ENCODE assay signal across 9 mouse cellular contexts in the genomic region with DNA sequence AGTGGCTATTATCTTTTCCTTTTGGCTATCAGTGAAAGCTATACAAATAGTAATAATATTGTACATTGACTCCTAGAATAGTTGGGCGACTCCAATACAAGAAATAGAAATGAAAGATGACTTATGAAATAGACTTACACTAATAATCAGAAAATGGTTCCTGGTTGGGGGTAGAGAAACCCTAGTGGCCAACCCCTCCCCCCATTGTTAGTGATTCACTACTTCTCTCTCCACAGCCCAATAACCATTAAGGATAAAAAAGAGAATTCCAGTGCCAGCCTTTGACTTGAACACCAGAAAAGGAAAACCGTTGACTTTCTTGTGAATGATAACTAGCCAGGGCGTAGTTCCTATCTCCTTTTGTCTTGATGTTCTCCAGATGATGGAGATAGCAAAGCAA. TPM values are rescaled to one million over a fixed set of nuclear protein-coding genes. Genes with fewer than 3 reads are reported as not detected.
DNase-seq lines count a peak whose midpoint lies in the region; ATAC-seq and TF ChIP-seq lines count a peak whose summit lies in the region.
"Had no signal": no experiment of that assay in that cellular context is flagged by ENCODE, and none has a peak within 500 bp of the region (broad histone marks: within the 10 kb centered on the region; RNA-seq: fewer than 3 reads in every experiment).

No protein-coding gene starts in this region.

- no peak overlapping the region for H3K27ac ChIP-seq in heart, embryonic 13.5 days (replicated peaks)
- no peak overlapping the region for H3K27ac ChIP-seq in hindbrain, embryonic 11.5 days (ENCODE audit: low read depth, low read length)
- H3K27ac ChIP-seq in midbrain, embryonic 11.5 days (ENCODE audit: low read depth, low read length): no peak overlapping the region

- 63% methylated on average over 3 of the region's 3 CpGs for WGBS in heart, embryonic 13.5 days
- 57% methylated on average over 3 of the region's 3 CpGs for whole genome bisulfite sequencing in hindbrain, embryonic 11.5 days
- WGBS in midbrain, embryonic 11.5 days: 72% methylated on average over 3 of the region's 3 CpGs

- H3K9ac ChIP-seq in heart, embryonic 13.5 days: peak overlapping the region; percentile 100
- H3K9ac ChIP-seq in hindbrain, embryonic 11.5 days (ENCODE audit: low read depth, low read length): no peak overlapping the region; the same call in 1 of the 2 replicates
- no peak overlapping the region for H3K9ac ChIP-seq in midbrain, embryonic 11.5 days (ENCODE audit: low read length)

- peaks cover 3% of the 10 kb centered on the region; the same call in 1 of the 2 replicates for H3K36me3 ChIP-seq in heart, embryonic 13.5 days
- peaks cover 7% of the 10 kb centered on the region for H3K36me3 ChIP-seq in G1E (replicated peaks)
- no peaks in the 10 kb centered on the region for H3K36me3 ChIP-seq in hindbrain, embryonic 11.5 days (ENCODE audit: control insufficient read depth, insufficient read depth, low read length)
- no peaks in the 10 kb centered on the region for H3K36me3 ChIP-seq in midbrain, embryonic 11.5 days (ENCODE audit: control insufficient read depth, insufficient read depth, low read length)

- peak overlapping the region; percentile 83 for H3K4me2 ChIP-seq in heart, embryonic 13.5 days
- H3K4me2 ChIP-seq in hindbrain, embryonic 11.5 days (replicated peaks; ENCODE audit: low read depth, low read length): peak overlapping the region; percentile 58
- H3K4me2 ChIP-seq in midbrain, embryonic 11.5 days: peak overlapping the region; percentile 42

- H3K27me3 ChIP-seq in heart, embryonic 13.5 days (replicated peaks): no peaks in the 10 kb centered on the region
- no peaks in the 10 kb centered on the region for H3K27me3 ChIP-seq in G1E (ENCODE audit: insufficient read depth, low read length)
- H3K27me3 ChIP-seq in hindbrain, embryonic 11.5 days (ENCODE audit: control insufficient read depth, insufficient read depth, low read length): no peaks in the 10 kb centered on the region
- no peaks in the 10 kb centered on the region for H3K27me3 ChIP-seq in midbrain, embryonic 11.5 days (ENCODE audit: control insufficient read depth, insufficient read depth, low read length)
- H3K27me3 ChIP-seq: Patski had no signal

- peaks cover 50% of the 10 kb centered on the region for H3K4me1 ChIP-seq in heart, embryonic 13.5 days
- H3K4me1 ChIP-seq in G1E (ENCODE audit: insufficient read depth, low read depth, low read length): peaks cover 42% of the 10 kb centered on the region
- H3K4me1 ChIP-seq in hindbrain, embryonic 11.5 days (replicated peaks; ENCODE audit: control insufficient read depth, insufficient read depth, low read length): peaks cover 3% of the 10 kb centered on the region
- H3K4me1 ChIP-seq in midbrain, embryonic 11.5 days (ENCODE audit: control insufficient read depth, insufficient read depth, low read length): peaks cover 22% of the 10 kb centered on the region

- no peak for DNase-seq in heart, adult 8-10 months (ENCODE audit: low spot score)
- DNase-seq in G1E (ENCODE audit: low spot score): no peak
- DNase-seq in hindbrain, embryonic 11.5 days (ENCODE audit: low spot score): no peak
- no peak for DNase-seq in midbrain, embryonic 11.5 days (ENCODE audit: low spot score, missing footprints)
- DNase-seq in urinary bladder, postnatal 14 days (ENCODE audit: low spot score): no peak
- DNase-seq in left cerebral cortex, postnatal 25 days (ENCODE audit: low spot score in 2 of 2): no peak
- DNase-seq in retina, postnatal 1 day: no peak

- intact Hi-C loops in left cerebral cortex, postnatal 25 days (cut with DNase I): no loop called here

- no peaks in the 10 kb centered on the region for H3K9me3 ChIP-seq in heart, embryonic 13.5 days
- peaks cover 5% of the 10 kb centered on the region for H3K9me3 ChIP-seq in G1E (replicated peaks)
- no peaks in the 10 kb centered on the region for H3K9me3 ChIP-seq in hindbrain, embryonic 11.5 days (ENCODE audit: control insufficient read depth, low read length)
- no peaks in the 10 kb centered on the region for H3K9me3 ChIP-seq in midbrain, embryonic 11.5 days (ENCODE audit: control insufficient read depth, low read length)

- no peak for ATAC-seq in heart, embryonic 13.5 days (ENCODE audit: extremely low read depth, insufficient number of reproducible peaks, low FRiP score, low TSS enrichment)
- ATAC-seq in G1E (ENCODE audit: extremely low read depth, insufficient number of reproducible peaks, low FRiP score, poor library complexity, severe bottlenecking): no peak
- ATAC-seq in hindbrain, embryonic 11.5 days (ENCODE audit: low FRiP score): no peak
- no peak for ATAC-seq in midbrain, embryonic 11.5 days (ENCODE audit: low FRiP score)
- ATAC-seq: Patski had no signal

- no peak for TF ChIP-seq CTCF in G1E (IDR thresholded peaks at IDR 0.05; ENCODE audit: low read depth, low read length)

- peak overlapping the region; percentile 100 for H3K4me3 ChIP-seq in heart, embryonic 13.5 days
- H3K4me3 ChIP-seq in G1E (ENCODE audit: low read depth, low read length): peak overlapping the region; percentile 93; the same call in 1 of the 2 replicates
- H3K4me3 ChIP-seq in hindbrain, embryonic 11.5 days (ENCODE audit: low read depth, low read length): peak overlapping the region; percentile 99
- H3K4me3 ChIP-seq in midbrain, embryonic 11.5 days (ENCODE audit: low read depth, low read length): peak overlapping the region; percentile 89

RNA-seq across cellular contexts. Expression of gene Uhrf2, which starts 1.9 kb away (rescaled TPM):
- 45.0 and 45.4 TPM in 2 replicates for polyA plus RNA-seq in heart, embryonic 13.5 days (2015; fragmentation: Nextera tagmentation; extraction: Ambion mirVana)
- 10 to 100 TPM; 16.9 to 20.2 (median 19.0) TPM for total RNA-seq in heart, adult 8-10 months (2022)
- total RNA-seq in G1E (2014; fragmentation: Nextera tagmentation): 110 and 137 TPM in 2 replicates
- 79.4 and 91.5 TPM in 2 replicates for total RNA-seq in G1E (2017)
- 13.5 and 19.4 TPM in 2 replicates for polyA plus RNA-seq in G1E (2012)
- 84.6 and 90.4 TPM in 2 replicates for polyA plus RNA-seq in hindbrain, embryonic 11.5 days (2014; fragmentation: Nextera tagmentation; extraction: Ambion mirVana)
- polyA plus RNA-seq in midbrain, embryonic 11.5 days (2014; fragmentation: Nextera tagmentation; extraction: Ambion mirVana): 80.3 and 85.2 TPM in 2 replicates
- 10 to 100 TPM; 52.0 to 57.4 TPM for total RNA-seq in left cerebral cortex, postnatal 25 days (2021)

RNA-seq across cellular contexts. Expression of gene Trpd52l3, which starts 28.6 kb away (rescaled TPM):
- polyA plus RNA-seq in heart, embryonic 13.5 days (2015; fragmentation: Nextera tagmentation; extraction: Ambion mirVana): not detected in 2 replicates
- total RNA-seq in heart, adult 8-10 months (2022): not detected
- total RNA-seq in G1E (2014; fragmentation: Nextera tagmentation): not detected in 2 replicates
- 0.05 TPM in 1 of 2 replicates, not detected in the other for total RNA-seq in G1E (2017)
- not detected in 2 replicates for polyA plus RNA-seq in G1E (2012)
- polyA plus RNA-seq in hindbrain, embryonic 11.5 days (2014; fragmentation: Nextera tagmentation; extraction: Ambion mirVana): not detected in 2 replicates
- not detected in 2 replicates for polyA plus RNA-seq in midbrain, embryonic 11.5 days (2014; fragmentation: Nextera tagmentation; extraction: Ambion mirVana)
- not detected for total RNA-seq in left cerebral cortex, postnatal 25 days (2021)
- polyA plus RNA-seq: Patski had no signal
